Mouse (Mus musculus): Measurements from ENCODE around the gene Gpatch11.

The Gpatch11 gene

GRCm38 (mm10) chr17:78891020-78891419, 55.7 kb downstream of the Gpatch11 start:
- DNase-seq (ENCODE audit: extremely low read depth, low read depth): no peak

GRCm38 (mm10) chr17:78894991-78895390, 59.6 kb downstream of the Gpatch11 start:
- no peak for DNase-seq (ENCODE audit: extremely low read depth, low read depth)

GRCm38 (mm10) chr17:78895394-78895793, 60.0 kb downstream of the Gpatch11 start:
- peak; percentile 54 for DNase-seq (ENCODE audit: extremely low read depth, low read depth)

All from MEL-GATA-1-ER (cell line).